Mouse (Mus musculus): ENCODE results near the gene Rnf6. TPM values are rescaled to one million over a fixed set of nuclear protein-coding genes. Genes with fewer than 3 reads are reported as not detected.

Gene Rnf6
- polyA plus RNA-seq, 1 experiment from 2014 or later: 24.2 TPM

DNA sequence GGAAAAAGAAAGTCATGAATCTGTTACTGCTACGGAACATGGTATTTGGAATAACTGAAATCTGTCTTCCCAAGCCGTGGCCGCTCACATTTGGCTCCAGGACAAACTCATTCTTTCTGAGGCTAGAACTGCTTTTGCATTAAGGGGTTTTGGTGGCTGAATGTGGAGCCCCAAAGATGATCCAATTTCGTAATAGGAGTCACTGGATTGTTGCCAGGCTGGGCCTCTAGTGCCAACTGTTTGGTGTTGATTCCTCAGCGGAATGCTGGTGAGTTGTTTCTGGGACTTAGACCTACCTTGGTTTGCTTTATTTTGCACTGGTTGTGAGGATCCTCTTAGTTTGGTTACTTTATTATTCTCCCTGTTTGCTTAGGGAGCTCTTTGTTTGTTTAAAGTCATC, 2.4 kb upstream of the Rnf6 start:
- Histone ChIP-seq H3K36me3 (peaks cover 10% of the 10 kb centered on the region), H3K4me3 (no peak overlapping the region), H3K27me3 (ENCODE audit: low read depth, poor library complexity, severe bottlenecking) (no peaks in the 10 kb centered on the region), H3K9me3 (replicated peaks) (no peaks in the 10 kb centered on the region), H3K4me1 (peaks cover 22% of the 10 kb centered on the region), H3K27ac (replicated peaks) (no peak overlapping the region)
- 89% methylated on average over 5 of the region's 5 CpGs for WGBS
- no peak for DNase-seq (ENCODE audit: low spot score)

DNA sequence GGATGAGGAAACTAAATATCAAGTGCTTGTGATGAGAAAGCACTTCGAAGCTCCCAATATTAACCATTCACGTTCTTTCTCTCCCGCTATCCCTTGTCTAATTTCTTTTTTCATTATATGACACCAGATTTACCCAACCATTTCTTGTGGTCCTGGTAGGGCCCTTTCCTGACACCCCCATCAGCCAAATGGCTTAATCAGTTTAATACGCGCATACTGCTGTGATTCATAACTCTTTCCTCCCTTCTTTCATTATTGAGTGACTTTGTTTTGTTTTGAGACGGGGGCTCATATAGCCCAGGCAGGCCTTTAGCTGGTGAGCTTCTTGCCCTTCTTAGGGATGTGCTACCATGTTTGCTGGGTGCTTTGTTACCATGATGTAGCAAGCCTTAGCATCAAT, 367 bp upstream of the Rnf6 start:
- no peak for DNase-seq (ENCODE audit: low spot score)
- Histone ChIP-seq H3K36me3 (peaks cover 30% of the 10 kb centered on the region), H3K4me1 (peaks cover 22% of the 10 kb centered on the region), H3K4me3 (peak overlapping the region; percentile 74), H3K9me3 (replicated peaks) (no peaks in the 10 kb centered on the region), H3K27me3 (ENCODE audit: low read depth, poor library complexity, severe bottlenecking) (no peaks in the 10 kb centered on the region), H3K27ac (replicated peaks) (peak overlapping the region; percentile 98)
- 38% methylated on average over 6 of the region's 6 CpGs for WGBS

DNA sequence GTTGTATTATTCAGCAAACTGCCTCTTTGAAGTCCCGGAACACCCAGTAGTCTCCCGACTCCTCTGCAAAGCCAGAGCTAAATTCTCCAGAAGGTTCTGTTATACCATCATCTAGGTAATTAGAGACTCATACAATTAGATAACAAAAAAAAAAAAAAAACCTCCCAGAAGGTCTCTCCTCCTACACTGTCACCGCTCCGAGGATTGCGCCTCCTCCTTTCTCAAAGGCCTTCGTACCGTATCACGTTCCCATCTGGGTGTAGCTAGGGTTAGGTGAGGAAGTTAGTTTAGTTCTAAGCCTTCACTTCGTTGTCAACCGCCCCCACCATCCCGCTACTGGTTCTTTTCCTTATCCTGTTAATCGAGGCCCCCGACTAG, 865 bp downstream of the Rnf6 start:
- WGBS: 11% methylated on average over 13 of the region's 13 CpGs
- Histone ChIP-seq H3K9me3 (replicated peaks) (no peaks in the 10 kb centered on the region), H3K27ac (replicated peaks) (peak overlapping the region; percentile 98), H3K27me3 (ENCODE audit: low read depth, poor library complexity, severe bottlenecking) (no peaks in the 10 kb centered on the region), H3K4me1 (peaks cover 22% of the 10 kb centered on the region), H3K36me3 (peaks cover 41% of the 10 kb centered on the region), H3K4me3 (peak overlapping the region; percentile 74)
- DNase-seq (ENCODE audit: low spot score): no peak

DNA sequence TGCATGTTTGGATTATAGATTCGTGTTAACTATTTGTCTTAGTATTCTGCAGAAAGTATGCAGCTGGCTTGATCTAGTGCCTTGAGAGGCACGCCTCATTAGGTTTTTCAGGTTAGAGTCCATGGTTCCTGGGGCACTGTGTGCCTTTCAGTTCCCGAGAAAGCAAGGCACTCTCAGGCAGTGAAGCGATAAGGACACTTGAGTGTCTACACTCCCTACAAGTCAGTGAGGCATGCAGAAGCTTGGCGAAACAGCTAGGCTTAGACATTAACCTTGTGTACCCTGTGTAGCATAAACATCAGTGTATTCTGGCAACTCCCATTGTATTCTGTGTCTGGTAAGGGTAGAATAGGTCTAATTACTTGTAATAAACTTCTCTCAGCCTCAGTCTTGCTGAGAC, 15.8 kb downstream of the Rnf6 start:
- peaks cover 19% of the 10 kb centered on the region; the same call in 1 of the 2 replicates for H3K9me3 ChIP-seq (replicated peaks)
- no peak overlapping the region for H3K27ac ChIP-seq (replicated peaks)
- 93% methylated on average over 5 of the region's 5 CpGs for WGBS
- no peak for DNase-seq (ENCODE audit: low spot score)
- H3K36me3 ChIP-seq: peaks cover 96% of the 10 kb centered on the region
- H3K4me1 ChIP-seq: no peaks in the 10 kb centered on the region
- H3K27me3 ChIP-seq (ENCODE audit: low read depth, poor library complexity, severe bottlenecking): no peaks in the 10 kb centered on the region
- no peak overlapping the region for H3K4me3 ChIP-seq

DNA sequence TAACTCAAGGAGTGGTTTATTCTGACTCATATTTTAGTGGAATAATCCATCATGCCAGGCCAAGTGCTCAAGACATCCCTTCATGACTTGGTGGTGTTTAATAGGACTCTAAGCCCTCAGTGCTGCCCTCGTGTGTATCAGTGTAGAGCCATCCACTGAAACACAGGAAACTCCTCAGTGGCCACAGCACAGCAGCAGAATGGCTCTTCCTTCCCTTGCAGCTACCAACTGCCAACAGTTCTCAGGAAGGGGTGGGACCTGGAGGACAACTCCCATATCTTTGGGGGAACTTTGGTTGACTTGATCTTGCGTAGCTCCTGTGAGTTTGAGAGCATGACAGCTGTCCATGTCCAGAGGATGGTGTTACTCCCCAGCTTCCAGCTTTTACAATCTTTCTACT, 17.4 kb downstream of the Rnf6 start:
- Histone ChIP-seq H3K9me3 (replicated peaks) (peaks cover 19% of the 10 kb centered on the region; the same call in 1 of the 2 replicates), H3K4me3 (no peak overlapping the region), H3K36me3 (peaks cover 86% of the 10 kb centered on the region), H3K27ac (replicated peaks) (no peak overlapping the region), H3K4me1 (no peaks in the 10 kb centered on the region), H3K27me3 (ENCODE audit: low read depth, poor library complexity, severe bottlenecking) (no peaks in the 10 kb centered on the region)
- DNase-seq (ENCODE audit: low spot score): no peak
- WGBS: 83% methylated on average over 2 of the region's 2 CpGs

DNA sequence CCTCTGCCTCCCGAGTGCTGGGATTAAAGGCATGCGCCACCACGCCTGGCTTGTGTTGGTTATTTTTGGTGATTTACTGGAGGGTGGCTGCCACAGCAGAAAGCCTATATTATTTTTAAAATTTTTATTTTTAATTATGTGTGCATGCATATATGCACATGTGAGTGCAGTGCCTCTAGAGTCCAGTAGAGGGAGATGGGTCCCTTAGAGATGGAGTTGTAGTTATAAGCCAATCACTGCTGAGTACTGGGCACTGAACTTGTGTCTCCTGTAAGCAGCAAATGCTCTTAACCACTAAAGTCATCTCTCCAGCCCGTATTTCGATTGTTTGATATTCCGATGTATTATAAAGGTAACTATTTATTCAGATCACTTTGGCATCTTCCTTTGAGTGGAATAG, 20.8 kb downstream of the Rnf6 start:
- no peak overlapping the region for H3K27ac ChIP-seq (replicated peaks)
- peaks cover 52% of the 10 kb centered on the region for H3K36me3 ChIP-seq
- 98% methylated on average over 6 of the region's 6 CpGs for WGBS
- no peak overlapping the region for H3K4me3 ChIP-seq
- no peak for DNase-seq (ENCODE audit: low spot score)
- H3K4me1 ChIP-seq: no peaks in the 10 kb centered on the region
- H3K27me3 ChIP-seq (ENCODE audit: low read depth, poor library complexity, severe bottlenecking): no peaks in the 10 kb centered on the region
- peaks cover 19% of the 10 kb centered on the region; the same call in 1 of the 2 replicates for H3K9me3 ChIP-seq (replicated peaks)

DNA sequence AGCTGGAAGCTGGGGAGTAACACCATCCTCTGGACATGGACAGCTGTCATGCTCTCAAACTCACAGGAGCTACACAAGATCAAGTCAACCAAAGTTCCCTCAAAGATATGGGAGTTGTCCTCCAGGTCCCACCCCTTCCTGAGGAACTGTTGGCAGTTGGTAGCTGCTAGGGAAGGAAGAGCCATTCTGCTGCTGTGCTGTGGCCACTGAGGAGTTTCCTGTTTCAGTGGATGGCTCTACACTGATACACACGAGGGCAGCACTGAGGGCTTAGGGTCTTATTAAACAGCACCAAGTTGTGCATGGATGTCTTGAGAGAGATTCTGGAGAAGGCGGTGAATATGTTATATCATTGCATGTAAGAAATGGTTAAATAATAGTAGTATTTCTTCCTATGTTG, 21.8 kb downstream of the Rnf6 start:
- H3K36me3 ChIP-seq: peaks cover 42% of the 10 kb centered on the region
- WGBS: 91% methylated on average over 2 of the region's 2 CpGs
- no peaks in the 10 kb centered on the region for H3K4me1 ChIP-seq
- H3K27me3 ChIP-seq (ENCODE audit: low read depth, poor library complexity, severe bottlenecking): no peaks in the 10 kb centered on the region
- H3K27ac ChIP-seq (replicated peaks): no peak overlapping the region
- no peak for DNase-seq (ENCODE audit: low spot score)
- H3K4me3 ChIP-seq: no peak overlapping the region
- H3K9me3 ChIP-seq (replicated peaks): peaks cover 19% of the 10 kb centered on the region; the same call in 1 of the 2 replicates

DNA sequence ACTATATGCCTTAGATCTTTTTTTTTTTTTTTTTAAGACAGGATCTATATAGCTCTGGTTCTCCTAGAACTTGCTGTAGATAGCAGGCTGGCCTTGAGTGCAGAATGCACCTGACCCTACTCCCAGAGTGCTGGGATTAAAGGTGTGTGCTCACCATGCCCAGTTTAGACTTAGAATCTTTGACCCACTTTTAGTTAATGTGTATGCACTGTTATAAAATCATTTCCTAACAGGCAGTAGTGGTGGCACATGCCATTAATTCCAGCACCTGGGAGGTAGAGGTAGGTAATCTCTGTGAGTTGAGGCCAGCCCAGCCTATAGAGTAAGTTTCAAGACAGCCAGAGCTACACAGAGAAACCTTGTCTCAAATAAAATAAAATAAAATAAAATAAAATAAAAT, 22.3 kb downstream of the Rnf6 start:
- H3K4me3 ChIP-seq: no peak overlapping the region
- DNase-seq (ENCODE audit: low spot score): no peak
- H3K27ac ChIP-seq (replicated peaks): no peak overlapping the region
- H3K9me3 ChIP-seq (replicated peaks): peaks cover 19% of the 10 kb centered on the region; the same call in 1 of the 2 replicates
- H3K36me3 ChIP-seq: peaks cover 37% of the 10 kb centered on the region
- H3K4me1 ChIP-seq: no peaks in the 10 kb centered on the region
- no peaks in the 10 kb centered on the region for H3K27me3 ChIP-seq (ENCODE audit: low read depth, poor library complexity, severe bottlenecking)

DNA sequence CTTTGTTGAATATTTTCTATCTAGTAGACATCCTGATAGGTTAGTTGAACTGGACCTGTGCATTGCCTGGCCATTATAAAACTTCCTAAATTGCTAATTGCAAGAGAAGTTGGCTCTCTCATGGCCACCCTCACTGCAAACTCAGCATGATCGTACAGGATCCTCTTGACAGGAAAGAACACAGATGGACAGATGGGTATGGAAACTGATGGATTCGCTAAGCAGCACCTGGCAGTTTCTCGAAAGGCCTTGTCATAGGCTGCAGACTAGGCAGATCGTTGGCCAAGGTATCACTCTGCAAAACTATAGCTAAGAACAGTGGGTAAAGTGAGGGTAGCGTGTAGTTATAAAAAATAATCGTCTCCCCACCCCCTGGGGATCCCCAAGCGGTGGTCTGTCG, 28.0 kb downstream of the Rnf6 start:
- Histone ChIP-seq H3K4me3 (no peak overlapping the region), H3K27me3 (ENCODE audit: low read depth, poor library complexity, severe bottlenecking) (no peaks in the 10 kb centered on the region), H3K4me1 (no peaks in the 10 kb centered on the region), H3K36me3 (no peaks in the 10 kb centered on the region), H3K27ac (replicated peaks) (no peak overlapping the region), H3K9me3 (replicated peaks) (0 out of 2 replicates have a peak, but pooled peaks cover 3% of the 10 kb centered on the region)
- DNase-seq (ENCODE audit: low spot score): no peak
- WGBS: 84% methylated on average over 8 of the region's 8 CpGs

DNA sequence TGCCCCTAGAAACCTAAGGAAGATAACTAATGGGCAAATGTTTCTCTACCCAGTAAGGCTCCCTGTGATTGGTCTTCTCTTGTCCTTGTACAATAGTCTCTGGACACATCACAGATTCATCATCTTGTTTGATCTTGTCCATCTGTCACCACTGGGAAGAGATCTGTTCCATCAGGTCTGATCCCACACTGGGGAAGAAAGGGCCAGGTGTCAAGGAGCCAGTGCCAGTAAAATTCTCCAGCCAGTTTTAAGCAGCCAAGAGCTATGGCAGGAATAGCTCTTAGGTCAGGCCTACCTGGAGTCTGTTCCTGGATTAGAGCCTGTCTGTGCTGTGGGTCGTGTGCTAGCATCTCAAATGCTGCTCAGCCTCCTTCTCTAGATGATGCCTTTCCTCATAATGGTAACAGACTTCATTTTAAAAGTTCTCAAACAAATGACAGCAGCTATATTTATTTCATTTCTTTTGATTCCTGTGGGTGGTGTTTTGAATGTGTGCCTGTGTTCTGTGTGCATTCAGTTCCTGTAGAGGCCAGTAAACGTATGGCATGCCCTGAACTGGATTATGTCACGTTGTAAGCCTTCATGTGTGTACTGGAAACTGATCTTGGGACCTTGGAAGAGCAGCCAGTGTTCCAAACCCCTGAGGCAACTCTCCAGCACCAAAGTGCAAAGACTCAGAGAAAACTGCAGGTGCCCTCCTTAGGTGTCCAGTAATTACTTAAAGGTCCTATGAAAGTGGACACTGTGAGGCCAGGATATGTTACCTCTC, 30.7 kb downstream of the Rnf6 start:
- no peak overlapping the region for H3K27ac ChIP-seq (replicated peaks)
- no peak overlapping the region for H3K4me3 ChIP-seq
- 65% methylated on average over 3 of the region's 3 CpGs for WGBS
- no peak for DNase-seq (ENCODE audit: low spot score)
- no peaks in the 10 kb centered on the region for H3K36me3 ChIP-seq
- H3K9me3 ChIP-seq (replicated peaks): peaks cover 3% of the 10 kb centered on the region; the same call in 1 of the 2 replicates
- H3K27me3 ChIP-seq (ENCODE audit: low read depth, poor library complexity, severe bottlenecking): no peaks in the 10 kb centered on the region
- H3K4me1 ChIP-seq: no peaks in the 10 kb centered on the region

DNA sequence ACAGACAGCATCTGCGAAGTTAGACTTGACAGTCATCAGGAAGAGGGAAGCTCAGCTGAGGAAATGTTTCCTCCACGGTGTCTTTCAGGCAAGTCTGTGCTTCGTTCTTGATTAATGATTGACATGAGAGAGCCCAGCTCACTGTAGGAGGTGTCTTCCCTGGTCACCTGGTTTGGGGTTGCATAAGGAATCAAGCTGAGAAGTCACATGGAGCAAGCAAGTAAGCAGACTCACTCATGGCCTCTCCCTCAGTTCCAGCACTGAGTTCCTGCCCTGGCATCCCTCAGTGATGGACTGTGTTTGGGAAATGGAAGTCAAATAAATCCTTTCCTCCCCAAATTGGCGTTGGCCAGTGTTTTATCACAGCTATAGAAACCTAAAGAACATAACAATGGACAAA, 31.3 kb downstream of the Rnf6 start:
- 67% methylated on average over 4 of the region's 4 CpGs for WGBS
- no peak overlapping the region for H3K27ac ChIP-seq (replicated peaks)
- no peak for DNase-seq (ENCODE audit: low spot score)
- H3K36me3 ChIP-seq: no peaks in the 10 kb centered on the region
- H3K27me3 ChIP-seq (ENCODE audit: low read depth, poor library complexity, severe bottlenecking): no peaks in the 10 kb centered on the region
- no peaks in the 10 kb centered on the region for H3K4me1 ChIP-seq
- no peak overlapping the region for H3K4me3 ChIP-seq
- peaks cover 7% of the 10 kb centered on the region; the same call in 1 of the 2 replicates for H3K9me3 ChIP-seq (replicated peaks)

DNA sequence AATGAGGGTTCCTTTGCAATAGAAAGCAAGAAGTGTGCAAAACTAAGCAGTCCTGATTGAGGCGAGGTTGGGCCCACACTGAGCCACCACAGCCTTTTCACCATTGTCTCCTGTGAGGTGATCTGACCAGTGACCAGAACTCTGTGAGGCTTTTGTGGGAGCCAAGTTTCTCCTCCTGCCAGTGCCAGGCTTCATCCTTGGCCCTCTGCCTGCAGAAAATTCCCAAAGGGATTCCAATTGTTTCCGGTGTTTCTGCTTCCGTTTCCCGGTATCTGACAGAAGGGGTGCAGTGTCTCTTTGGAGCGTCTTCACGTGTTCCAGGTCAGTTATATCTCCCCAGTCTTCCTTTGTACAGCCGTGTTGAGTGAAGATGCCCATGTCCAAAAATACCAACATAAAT, 32.6 kb downstream of the Rnf6 start:
- Histone ChIP-seq H3K9me3 (replicated peaks) (peaks cover 17% of the 10 kb centered on the region), H3K4me3 (no peak overlapping the region), H3K27ac (replicated peaks) (no peak overlapping the region), H3K36me3 (no peaks in the 10 kb centered on the region), H3K27me3 (ENCODE audit: low read depth, poor library complexity, severe bottlenecking) (no peaks in the 10 kb centered on the region), H3K4me1 (no peaks in the 10 kb centered on the region)
- 88% methylated on average over 7 of the region's 7 CpGs for WGBS
- DNase-seq (ENCODE audit: low spot score): no peak

DNA sequence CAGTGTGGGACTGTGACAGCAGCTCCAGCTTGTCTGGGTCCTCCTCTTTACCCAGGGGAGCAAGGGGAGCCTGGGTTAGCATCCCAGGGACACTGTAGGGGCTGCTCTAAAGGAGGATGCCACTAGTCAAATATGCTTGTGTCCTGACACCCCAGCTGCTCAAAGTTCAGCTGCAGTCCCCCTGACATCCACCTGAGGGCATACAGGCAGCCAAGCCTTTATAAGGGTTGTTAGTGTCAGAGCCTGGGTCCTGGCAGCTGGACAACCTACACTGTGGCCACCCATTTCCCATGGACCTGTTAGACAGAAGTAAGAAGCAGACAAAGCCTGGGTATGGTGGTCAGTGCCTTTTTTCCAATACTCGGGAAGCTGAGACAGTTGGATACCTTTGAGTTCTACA, 33.2 kb downstream of the Rnf6 start:
- WGBS: 86% methylated on average over 1 of the region's 1 CpGs
- no peaks in the 10 kb centered on the region for H3K4me1 ChIP-seq
- no peak overlapping the region for H3K27ac ChIP-seq (replicated peaks)
- no peak for DNase-seq (ENCODE audit: low spot score)
- H3K9me3 ChIP-seq (replicated peaks): peaks cover 22% of the 10 kb centered on the region
- H3K27me3 ChIP-seq (ENCODE audit: low read depth, poor library complexity, severe bottlenecking): no peaks in the 10 kb centered on the region
- no peak overlapping the region for H3K4me3 ChIP-seq
- H3K36me3 ChIP-seq: no peaks in the 10 kb centered on the region
